30 mouse cellular contexts compared by ENCODE assay signal in the genomic region with DNA sequence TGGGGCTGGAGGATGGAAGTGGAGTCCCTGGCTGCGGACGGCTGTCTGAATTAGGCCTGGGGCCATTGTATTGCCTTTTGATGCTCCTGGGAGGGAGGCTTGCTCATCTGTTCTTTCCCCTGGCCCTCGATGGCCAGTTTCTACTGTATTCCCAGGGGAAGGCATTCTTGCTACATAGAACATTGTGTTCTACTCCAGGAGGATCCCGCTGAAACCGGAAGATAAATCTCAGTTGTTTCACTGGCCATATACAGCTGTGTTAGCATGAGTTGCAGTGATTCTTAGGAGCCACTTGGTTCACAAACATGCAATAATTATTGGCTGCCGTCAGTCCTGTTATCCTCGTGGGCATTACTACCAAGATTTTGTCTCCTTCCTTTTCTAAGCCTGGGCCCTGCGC. TPM values are rescaled to one million over a fixed set of nuclear protein-coding genes. Genes with fewer than 3 reads are reported as not detected.
A peak's percentile ranks its signal among the peaks of the same experiment; 100 is the strongest.
DNase-seq lines count a peak whose midpoint lies in the region; ATAC-seq and TF ChIP-seq lines count a peak whose summit lies in the region.
"Had no signal": no experiment of that assay in that cellular context is flagged by ENCODE, and none has a peak within 500 bp of the region (broad histone marks: within the 10 kb centered on the region; RNA-seq: fewer than 3 reads in every experiment).

No protein-coding gene starts in this region.

- no peak overlapping the region for H3K9ac ChIP-seq in heart, embryonic 11.5 days (ENCODE audit: low read depth, low read length)
- no peak overlapping the region for H3K9ac ChIP-seq in kidney, embryonic 15.5 days
- H3K9ac ChIP-seq: embryonic facial prominence, embryonic 15.5 days; forebrain, embryonic 12.5 days; forebrain, postnatal 0 days; heart, embryonic 13.5 days; hindbrain, embryonic 14.5 days; liver, embryonic 12.5 days; liver, postnatal 0 days; midbrain, embryonic 13.5 days; stomach, embryonic 15.5 days had no signal

- no peak overlapping the region for H3K27ac ChIP-seq in heart, embryonic 11.5 days (ENCODE audit: low read depth, low read length)
- no peak overlapping the region for H3K27ac ChIP-seq in kidney, adult 2 months (ENCODE audit: insufficient read depth, low read depth, low read length)
- H3K27ac ChIP-seq in kidney, embryonic 15.5 days = no peak overlapping the region
- H3K27ac ChIP-seq: embryonic facial prominence, embryonic 10.5 days; embryonic facial prominence, embryonic 15.5 days; forebrain, embryonic 12.5 days; heart, embryonic 13.5 days; hindbrain, embryonic 14.5 days; kidney, postnatal 0 days; liver, embryonic 12.5 days; macrophage; midbrain, embryonic 13.5 days; stomach, embryonic 15.5 days had no signal

- H3K27me3 ChIP-seq in heart, embryonic 11.5 days (ENCODE audit: control insufficient read depth, insufficient read depth, low read length) = no peaks in the 10 kb centered on the region
- H3K27me3 ChIP-seq in kidney, adult 2 months (replicated peaks; ENCODE audit: control insufficient read depth, insufficient read depth, low read length) = no peaks in the 10 kb centered on the region
- no peaks in the 10 kb centered on the region for H3K27me3 ChIP-seq in kidney, embryonic 15.5 days
- H3K27me3 ChIP-seq: embryonic facial prominence, embryonic 15.5 days; forebrain, embryonic 12.5 days; heart, embryonic 13.5 days; liver, embryonic 12.5 days; midbrain, embryonic 13.5 days; stomach, embryonic 15.5 days had no signal

- no peak overlapping the region for H3K4me2 ChIP-seq in heart, embryonic 11.5 days
- H3K4me2 ChIP-seq in kidney, embryonic 15.5 days = no peak overlapping the region
- H3K4me2 ChIP-seq: embryonic facial prominence, embryonic 15.5 days; forebrain, embryonic 12.5 days; heart, embryonic 13.5 days; hindbrain, embryonic 14.5 days; liver, embryonic 12.5 days; midbrain, embryonic 13.5 days; stomach, embryonic 15.5 days had no signal

- no peaks in the 10 kb centered on the region for H3K9me3 ChIP-seq in heart, embryonic 11.5 days (replicated peaks; ENCODE audit: control insufficient read depth, low read length)
- 0 out of 2 replicates have a peak, but pooled peaks cover 3% of the 10 kb centered on the region for H3K9me3 ChIP-seq in kidney, embryonic 15.5 days (replicated peaks)
- H3K9me3 ChIP-seq: embryonic facial prominence, embryonic 10.5 days; embryonic facial prominence, embryonic 15.5 days; forebrain, embryonic 12.5 days; heart, embryonic 13.5 days; liver, embryonic 12.5 days; midbrain, embryonic 13.5 days; stomach, embryonic 15.5 days had no signal

- H3K36me3 ChIP-seq in heart, embryonic 11.5 days (ENCODE audit: control insufficient read depth, insufficient read depth, low read length) = no peaks in the 10 kb centered on the region
- H3K36me3 ChIP-seq in kidney, adult 2 months (ENCODE audit: control insufficient read depth, insufficient read depth, low read length) = no peaks in the 10 kb centered on the region
- H3K36me3 ChIP-seq in kidney, embryonic 15.5 days = no peaks in the 10 kb centered on the region
- H3K36me3 ChIP-seq: embryonic facial prominence, embryonic 10.5 days; embryonic facial prominence, embryonic 15.5 days; forebrain, embryonic 12.5 days; heart, embryonic 13.5 days; liver, embryonic 12.5 days; midbrain, embryonic 13.5 days; stomach, embryonic 15.5 days had no signal

- no peak for TF ChIP-seq POLR2A in kidney, adult 2 months (IDR thresholded peaks at IDR 0.05; ENCODE audit: low read depth, low read length)

- no peak for ATAC-seq in heart, embryonic 11.5 days (replicated peaks; ENCODE audit: insufficient number of reproducible peaks, low FRiP score, low TSS enrichment)
- ATAC-seq in kidney, embryonic 15.5 days (replicated peaks; ENCODE audit: low FRiP score) = no peak
- ATAC-seq: forebrain, postnatal 0 days; intestine, postnatal 0 days; liver, embryonic 12.5 days; liver, postnatal 0 days; midbrain, embryonic 13.5 days had no signal

- intact Hi-C loops in gastrocnemius, postnatal 14 days (cut with DNase I; ENCODE audit: low total_unique reads) = no loop called here
- intact Hi-C loops in heart, postnatal 25 days (cut with DNase I) = no loop called here

- no peaks in the 10 kb centered on the region for H3K4me1 ChIP-seq in heart, embryonic 11.5 days (ENCODE audit: control insufficient read depth, insufficient read depth, low read length)
- H3K4me1 ChIP-seq in kidney, adult 2 months (ENCODE audit: control insufficient read depth, insufficient read depth, low read length) = no peaks in the 10 kb centered on the region
- H3K4me1 ChIP-seq in kidney, embryonic 15.5 days = peaks cover 6% of the 10 kb centered on the region; the same call in 1 of the 2 replicates
- H3K4me1 ChIP-seq: embryonic facial prominence, embryonic 15.5 days; forebrain, embryonic 12.5 days; heart, embryonic 13.5 days; liver, embryonic 12.5 days; midbrain, embryonic 13.5 days; stomach, embryonic 15.5 days had no signal

- no peak for TF ChIP-seq CTCF in kidney, adult 2 months (conservative IDR thresholded peaks at IDR 0.05; ENCODE audit: insufficient read depth, insufficient read length, low read depth, low read length)

- peak; percentile 42 to 80 for DNase-seq in heart, adult 18-20 months
- peak; percentile 10 for DNase-seq in kidney, adult 2 months
- peak; percentile 4 for DNase-seq in gastrocnemius, postnatal 14 days
- peak; percentile 3 for DNase-seq in heart, postnatal 25 days (ENCODE audit: low spot score)
- DNase-seq in left cerebral cortex, adult 11 months (ENCODE audit: low spot score) = no peak
- DNase-seq: adrenal gland, adult 2 months; B cell, adult 2 months; cerebellum, adult 8-10 months; cerebellum, postnatal 25 days; forebrain, postnatal 0 days; kidney, postnatal 4 days; left cerebral cortex, postnatal 4 days; liver, postnatal 0 days; thymus, adult 18-20 months; thymus, postnatal 25 days had no signal

- 77% methylated on average over 8 of the region's 8 CpGs for WGBS in heart, embryonic 11.5 days (ENCODE audit: insufficient replicate concordance)
- WGBS in kidney, adult 2 months = 81% methylated on average over 8 of the region's 8 CpGs
- 81% methylated on average over 8 of the region's 8 CpGs for WGBS in kidney, embryonic 15.5 days

- H3K4me3 ChIP-seq in heart, embryonic 11.5 days (ENCODE audit: low read depth, low read length) = no peak overlapping the region
- H3K4me3 ChIP-seq in kidney, adult 2 months (ENCODE audit: insufficient read depth, low read depth, low read length) = no peak overlapping the region
- no peak overlapping the region for H3K4me3 ChIP-seq in kidney, embryonic 15.5 days (replicated peaks)
- H3K4me3 ChIP-seq: embryonic facial prominence, embryonic 10.5 days; embryonic facial prominence, embryonic 15.5 days; forebrain, embryonic 12.5 days; heart, embryonic 13.5 days; liver, embryonic 12.5 days; midbrain, embryonic 13.5 days; stomach, embryonic 15.5 days had no signal

RNA-seq across cellular contexts. Expression of gene Dmp1, which starts 34.3 kb away (rescaled TPM):
- total RNA-seq in heart, adult 18-20 months (2021) = not detected
- not detected in 2 replicates for polyA plus RNA-seq in heart, embryonic 11.5 days (2014; fragmentation: Nextera tagmentation; extraction: Ambion mirVana)
- not detected in 2 replicates for polyA plus RNA-seq in kidney, adult 2 months (2012; rRNA removed)
- 0.06 and 15.6 TPM in 2 replicates for polyA plus RNA-seq in kidney, embryonic 15.5 days (2015; fragmentation: Nextera tagmentation; extraction: Ambion mirVana)
- total RNA-seq in gastrocnemius, postnatal 14 days (2021) = 1 to 10 TPM; 2.7 to 4.2 TPM
- not detected for total RNA-seq in heart, postnatal 25 days (2021)
- total RNA-seq: megakaryocyte-erythroid progenitor cell, adult 5-6 weeks had no signal
- polyA plus RNA-seq: adrenal gland, adult 2 months; liver, embryonic 12.5 days; liver, postnatal 0 days; macrophage; neural tube, embryonic 14.5 days had no signal
